Mouse (Mus musculus): ENCODE data around the gene Fgfr2.

DNA sequence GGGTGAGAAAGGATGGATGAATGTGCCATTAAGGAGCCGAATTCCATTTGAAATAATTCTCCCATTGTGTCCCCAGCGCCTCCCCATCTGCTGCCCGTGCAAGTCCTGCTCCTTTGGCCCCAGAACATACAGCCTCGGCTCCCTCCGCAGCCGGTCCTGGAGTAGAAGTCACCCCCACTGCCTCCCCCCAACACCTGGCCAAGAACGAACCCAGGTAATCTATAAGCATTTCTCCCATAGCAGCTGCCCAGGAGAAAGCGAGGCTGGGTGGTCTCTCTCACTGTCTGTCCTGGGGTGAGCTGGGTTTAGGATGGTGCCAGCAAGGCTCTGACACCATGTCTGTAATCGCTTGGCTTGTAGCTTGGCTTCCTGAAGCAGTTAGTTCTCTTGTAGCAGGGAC is 2448.6 kb downstream of the Fgfr2 start:
- TF ChIP-seq CTCF (IDR thresholded peaks at IDR 0.05; ENCODE audit: borderline replicate concordance, insufficient read depth, low read length) (no peak), POLR2A (IDR thresholded peaks at IDR 0.05; ENCODE audit: low read depth, low read length) (no peak)
